Mouse (Mus musculus) kidney, adult 9 months (tissue): ENCODE results near the gene Uchl3.
A peak's percentile ranks its signal among the peaks of the same experiment; 100 is the strongest.

ENCODE experiments used
- DNase-seq: peaks from one replicate; pipeline ENCODE4 v3.0.0; 2022

Gene Uchl3

GRCm38 (mm10) chr14:101653581-101654525 is at the start of gene Uchl3:
TSS of gene Uchl3 (plus strand) at chr14:101653967.
- DNase-seq, result peak; percentile 97

GRCm38 (mm10) chr14:101605843-101606242 is 47.9 kb upstream of the Uchl3 start:
- no peak for DNase-seq

GRCm38 (mm10) chr14:101607631-101608518 is 45.9 kb upstream of the Uchl3 start:
- DNase-seq, result peak; percentile 22

GRCm38 (mm10) chr14:101608519-101609368 is 45.0 kb upstream of the Uchl3 start, which contains the start of gene Tbc1d4:
TSS of gene Tbc1d4 (minus strand) at chr14:101609191.
- peak; percentile 90 for DNase-seq

GRCm38 (mm10) chr14:101610701-101611100 is 43.1 kb upstream of the Uchl3 start:
- no peak for DNase-seq

GRCm38 (mm10) chr14:101613206-101613605 is 40.6 kb upstream of the Uchl3 start:
- no peak for DNase-seq

- no peak for DNase-seq
These were observed 37.6 kb upstream of the Uchl3 start for GRCm38 (mm10) chr14:101616178-101616577.

- no peak for DNase-seq
These were observed 36.1 kb upstream of the Uchl3 start for GRCm38 (mm10) chr14:101617680-101618079.

- no peak for DNase-seq
These were observed 23.2 kb upstream of the Uchl3 start for GRCm38 (mm10) chr14:101630548-101630947.

- no peak for DNase-seq
These were observed 18.0 kb upstream of the Uchl3 start for GRCm38 (mm10) chr14:101635765-101636164.

- no peak for DNase-seq
These were observed 16.4 kb upstream of the Uchl3 start for GRCm38 (mm10) chr14:101637381-101637780.

GRCm38 (mm10) chr14:101640153-101640843 is 13.5 kb upstream of the Uchl3 start, which contains the start of gene Commd6:
TSS of gene Commd6 (minus strand) at chr14:101640686.
- DNase-seq, result peak; percentile 96

- DNase-seq, result no peak
These were observed 8.8 kb upstream of the Uchl3 start for GRCm38 (mm10) chr14:101644948-101645347.

- DNase-seq, result no peak
These were observed 3.2 kb upstream of the Uchl3 start for GRCm38 (mm10) chr14:101650551-101650950.

- peak; percentile 14 for DNase-seq
These were observed 1.2 kb upstream of the Uchl3 start for GRCm38 (mm10) chr14:101652571-101652970.

GRCm38 (mm10) chr14:101654526-101654909 is 751 bp downstream of the Uchl3 start:
- peak; percentile 11 for DNase-seq

- DNase-seq, result no peak
These were observed 2.5 kb downstream of the Uchl3 start for GRCm38 (mm10) chr14:101656307-101656706.

- DNase-seq, result no peak
These were observed 8.1 kb downstream of the Uchl3 start for GRCm38 (mm10) chr14:101661654-101662412.

- no peak for DNase-seq
These were observed 10.5 kb downstream of the Uchl3 start for GRCm38 (mm10) chr14:101664274-101664673.

GRCm38 (mm10) chr14:101666056-101666455 is 12.3 kb downstream of the Uchl3 start:
- DNase-seq, result no peak

- peak; percentile 30 for DNase-seq
These were observed 12.8 kb downstream of the Uchl3 start for GRCm38 (mm10) chr14:101666536-101666935.
